Mouse (Mus musculus) embryonic fibroblast, embryonic 13.5 days (primary cell): Measurements from ENCODE around the gene Six4. TPM values are rescaled to one million over a fixed set of nuclear protein-coding genes. Genes with fewer than 3 reads are reported as not detected.
"Not testable (repeated sequence)": the region's sequence is repeated elsewhere in the genome, so short reads cannot be mapped to it uniquely, and the experiment has no call there.

Source experiments
- H3K27ac ChIP-seq: 2 replicates; pipeline ENCODE4 v1.5.1; 2012; ENCODE audit warnings: low read length, control low read depth, inconsistent platforms; ENCODE audit not compliant: insufficient read depth
- H3K4me1 ChIP-seq: 2 replicates; pipeline ENCODE4 v1.6.1; 2011; ENCODE audit warnings: low read length; ENCODE audit not compliant: control insufficient read depth, insufficient read depth
- H3K4me3 ChIP-seq: 2 replicates; pipeline ENCODE4 v1.5.1; 2011; ENCODE audit warnings: mild to moderate bottlenecking, control low read depth, low read length; ENCODE audit not compliant: insufficient read depth
- CTCF ChIP-seq: IDR thresholded peaks from 2 replicates; pipeline ENCODE4 v1.5.1; 2011; ENCODE audit warnings: mild to moderate bottlenecking, control low read depth, low read length, moderate library complexity, borderline replicate concordance; ENCODE audit not compliant: insufficient read depth
- POLR2A ChIP-seq: IDR thresholded peaks from 2 replicates; pipeline ENCODE4 v1.6.1; 2011; ENCODE audit warnings: low read depth, mild to moderate bottlenecking, control low read depth, low read length, moderate library complexity
- polyA plus RNA-seq: library from polyadenylated mRNA; stranded (reverse); fragments of >200 nt; gene quantifications from 2 replicates; pipeline ENCODE4 v1.2.4, GENCODE M21; 2011; ENCODE audit warnings: low read depth; ENCODE audit not compliant: missing spikeins, insufficient read length

Six4 gene
- polyA plus RNA-seq, 1 experiment = 12.5 TPM

DNA sequence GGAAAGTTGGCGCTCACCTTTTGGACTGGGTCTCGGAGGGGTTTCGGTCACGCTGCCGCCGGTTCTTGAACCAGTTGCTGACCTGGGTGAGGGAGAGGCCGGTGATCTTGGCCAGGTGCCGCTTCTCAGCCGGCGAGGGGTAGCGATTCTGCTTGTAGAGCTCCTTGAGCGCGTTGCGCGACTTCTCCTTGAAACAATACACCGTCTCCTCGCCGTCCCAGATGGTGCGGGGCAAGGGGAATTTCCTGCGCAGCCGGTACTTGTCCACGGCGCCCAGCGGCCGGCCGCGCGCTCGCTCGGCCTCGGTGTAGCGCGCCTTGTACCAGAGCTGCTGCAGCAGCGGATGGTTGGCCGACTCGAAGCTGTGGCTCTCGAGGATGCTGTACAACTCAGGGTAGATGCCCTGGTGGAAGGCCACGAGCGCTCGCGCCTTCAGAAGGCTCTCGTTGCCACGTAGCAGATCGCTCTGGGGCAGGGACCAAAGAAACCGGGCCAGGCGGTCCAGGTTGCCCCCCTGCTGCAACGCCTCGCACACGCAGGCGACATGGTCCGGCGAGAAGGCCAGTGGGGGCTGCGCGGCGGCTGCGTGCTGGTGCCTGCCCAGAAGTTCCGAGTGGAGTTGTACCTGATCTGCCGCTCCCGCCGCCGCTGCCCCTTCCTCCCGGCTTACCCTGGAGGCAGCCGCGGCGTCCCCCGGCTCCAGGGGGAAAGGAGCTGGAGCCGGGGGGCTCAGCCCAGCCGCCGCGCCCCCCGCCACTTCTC is 749 bp downstream of the Six4 start:
- H3K4me1 ChIP-seq = peaks cover 4% of the 10 kb centered on the region; the same call in 1 of the 2 replicates
- TF ChIP-seq POLR2A = 0 out of 2 replicates have a peak, but pooled peaks have one; percentile 7
- TF ChIP-seq CTCF = no peak

DNA sequence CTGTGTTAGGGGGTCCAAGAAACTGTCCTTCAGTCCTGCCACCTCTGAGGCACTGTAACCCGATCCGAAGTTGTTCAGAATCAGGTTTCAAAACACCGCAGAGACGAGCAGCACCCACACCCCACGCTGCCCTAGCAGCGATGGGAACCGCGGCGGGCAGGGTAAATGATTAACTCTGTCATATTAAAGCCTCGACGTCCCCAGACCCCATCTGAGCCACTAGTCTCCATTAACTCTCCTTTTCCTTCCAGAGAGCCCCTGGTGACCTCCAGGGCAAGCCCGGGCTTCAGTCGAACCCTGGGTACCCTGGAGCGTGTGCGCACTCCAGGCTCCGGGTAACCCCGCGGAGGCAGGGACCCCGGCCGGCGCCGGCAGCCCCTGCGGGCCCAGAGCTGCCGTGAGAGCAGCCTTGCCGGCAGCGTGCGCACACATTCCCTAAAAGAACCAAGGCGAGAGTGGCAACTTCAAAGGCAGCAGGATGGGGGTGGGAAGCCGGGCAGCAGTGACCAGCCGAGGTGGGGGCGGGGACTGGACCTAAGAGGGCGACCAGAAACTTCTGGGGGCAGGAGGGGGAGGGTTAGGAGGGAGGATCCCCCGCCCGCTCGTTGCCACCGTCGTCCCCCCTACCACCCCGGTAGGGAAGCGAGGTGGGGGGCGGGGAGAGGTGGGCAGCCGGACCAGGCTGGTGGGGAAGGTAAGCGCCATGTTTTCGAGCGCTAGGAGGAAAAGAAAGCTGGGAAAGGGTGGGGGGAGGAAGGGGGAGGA is 1.5 kb downstream of the Six4 start:
- Histone ChIP-seq H3K4me3 (peak overlapping the region; percentile 53), H3K27ac (peak overlapping the region; percentile 76; the same call in 1 of the 2 replicates), H3K4me1 (peaks cover 4% of the 10 kb centered on the region; the same call in 1 of the 2 replicates)
- TF ChIP-seq CTCF = no peak
- TF ChIP-seq POLR2A = no peak

More for the DNA sequence above, 749 bp downstream of the Six4 start:
- H3K4me3 ChIP-seq = peak overlapping the region; percentile 53
- H3K27ac ChIP-seq = peak overlapping the region; percentile 76

DNA sequence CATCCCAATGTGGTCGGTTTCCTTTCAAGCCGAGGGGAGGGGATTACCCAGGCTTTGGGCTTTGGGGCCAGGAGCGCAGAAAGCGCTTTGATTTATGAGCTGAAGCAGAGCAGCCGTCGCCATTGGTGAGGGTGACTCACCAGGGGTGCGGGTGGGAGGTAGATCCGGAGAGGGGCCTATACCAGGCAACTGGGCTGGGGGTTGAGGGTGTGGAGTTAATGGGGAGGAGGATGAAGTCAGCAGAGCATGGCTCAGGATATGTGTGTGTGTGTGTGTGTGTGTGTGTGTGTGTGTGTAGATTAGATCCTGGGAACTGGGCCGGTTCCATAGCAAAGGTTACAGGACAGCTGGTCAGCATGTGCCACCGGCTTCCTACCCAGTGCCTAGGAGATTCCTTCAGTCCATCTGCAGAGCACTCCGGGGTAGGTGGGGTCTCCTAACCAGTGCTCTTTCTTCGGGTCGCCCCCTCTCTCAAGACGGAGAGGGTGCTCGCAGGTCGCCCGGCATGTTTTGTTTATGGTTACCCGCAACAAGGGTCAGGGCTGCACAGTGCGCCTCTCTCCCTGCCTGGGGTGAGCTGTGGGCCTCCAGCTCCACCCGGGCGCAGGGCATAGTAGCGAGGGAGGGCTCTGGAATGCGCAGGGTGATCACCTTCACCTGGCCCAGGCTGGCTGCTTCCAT is 2.7 kb downstream of the Six4 start:
- no peak for TF ChIP-seq CTCF
- TF ChIP-seq POLR2A = peak; percentile 47; the same call in 1 of the 2 replicates
- Histone ChIP-seq H3K4me3 (peak overlapping the region; percentile 53), H3K27ac (no peak overlapping the region; the same call in none of the 2 replicates), H3K4me1 (peaks cover 4% of the 10 kb centered on the region; the same call in 1 of the 2 replicates)

DNA sequence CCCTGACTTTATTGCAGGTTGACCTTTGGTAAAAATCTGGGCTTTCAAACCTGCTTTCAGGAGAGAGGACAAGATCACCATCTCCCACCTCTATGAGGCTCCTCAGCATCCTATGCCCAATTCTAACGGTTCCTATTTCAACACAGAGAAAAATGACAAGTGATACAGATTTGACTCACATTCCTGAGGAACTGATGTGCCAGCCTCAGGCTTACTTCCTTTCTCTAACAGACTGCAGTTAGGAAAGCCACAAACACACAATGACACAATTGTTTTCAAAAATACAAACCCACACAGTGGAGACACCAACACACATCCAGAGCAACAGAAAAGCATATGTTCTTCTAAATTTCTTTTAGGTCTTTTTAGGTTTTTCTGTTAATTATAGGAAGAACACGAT is 5.4 kb downstream of the Six4 start:
- no peak for TF ChIP-seq CTCF
- no peak for TF ChIP-seq POLR2A
- no peak overlapping the region for H3K4me3 ChIP-seq
- H3K4me1 ChIP-seq = peaks cover 4% of the 10 kb centered on the region; the same call in 1 of the 2 replicates
- no peak overlapping the region for H3K27ac ChIP-seq

DNA sequence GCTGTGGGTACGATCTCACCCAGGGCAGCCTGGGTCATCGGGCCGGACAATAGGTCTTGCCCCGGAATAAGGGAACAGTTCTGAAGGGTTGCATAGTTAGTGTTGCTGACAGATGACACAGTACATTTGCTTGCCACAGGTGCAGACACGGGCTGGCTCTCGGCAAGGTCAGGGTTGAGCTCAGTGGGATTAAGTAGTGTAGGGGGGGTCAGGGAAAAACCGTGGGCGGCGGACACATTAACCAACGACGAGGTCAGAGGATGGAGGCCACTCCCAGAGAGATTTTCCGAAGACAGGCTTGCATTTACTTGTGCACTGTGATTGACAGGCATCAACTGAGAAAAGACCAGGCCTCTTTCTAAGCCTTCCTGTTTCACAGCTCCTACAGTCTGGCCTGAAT is 9.5 kb downstream of the Six4 start:
- Histone ChIP-seq H3K4me1 (no peaks in the 10 kb centered on the region), H3K4me3 (no peak overlapping the region), H3K27ac (no peak overlapping the region)
- no peak for TF ChIP-seq POLR2A
- no peak for TF ChIP-seq CTCF

DNA sequence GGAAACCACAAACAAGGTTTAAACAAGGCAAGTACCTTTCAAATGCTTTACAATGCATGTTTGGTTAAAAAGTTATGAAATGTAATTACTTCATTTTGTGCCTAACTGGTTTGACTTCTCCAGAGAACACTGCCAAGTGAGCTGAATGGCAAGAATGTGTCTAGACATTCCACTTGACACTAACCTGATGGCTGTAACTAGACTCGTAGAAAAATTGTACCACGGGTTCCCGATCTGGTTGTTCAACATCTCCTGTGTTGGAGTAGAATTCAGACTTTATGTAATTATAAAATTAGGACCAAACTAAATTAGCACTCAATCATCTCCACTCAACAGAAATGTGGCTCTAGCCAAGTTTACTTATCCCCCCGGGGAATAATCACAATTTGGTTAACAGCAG is 14.7 kb downstream of the Six4 start:
- TF ChIP-seq POLR2A = no peak
- no peak for TF ChIP-seq CTCF
- Histone ChIP-seq H3K4me3 (no peak overlapping the region), H3K27ac (no peak overlapping the region), H3K4me1 (no peaks in the 10 kb centered on the region)

DNA sequence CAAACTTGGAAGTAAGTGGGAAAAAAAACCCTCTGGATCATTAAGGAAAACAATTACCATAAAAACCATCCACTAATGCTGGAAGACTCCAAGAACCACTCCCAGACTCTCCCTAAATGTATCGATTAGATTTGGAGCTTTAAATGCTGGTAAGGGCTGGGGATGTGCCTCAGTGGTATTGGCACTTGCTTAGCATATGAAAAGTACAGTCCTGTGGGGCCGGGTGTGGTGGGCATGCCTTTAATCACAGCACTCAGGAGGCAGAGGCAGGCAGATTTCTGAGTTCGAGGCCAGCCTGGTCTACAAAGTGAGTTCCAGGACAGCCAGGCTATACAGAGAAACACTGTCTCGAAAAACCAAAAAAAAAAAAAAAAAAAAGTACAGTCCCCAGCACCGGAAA is 17.1 kb downstream of the Six4 start:
- H3K27ac ChIP-seq, H3K4me1 ChIP-seq: not testable (repeated sequence)

DNA sequence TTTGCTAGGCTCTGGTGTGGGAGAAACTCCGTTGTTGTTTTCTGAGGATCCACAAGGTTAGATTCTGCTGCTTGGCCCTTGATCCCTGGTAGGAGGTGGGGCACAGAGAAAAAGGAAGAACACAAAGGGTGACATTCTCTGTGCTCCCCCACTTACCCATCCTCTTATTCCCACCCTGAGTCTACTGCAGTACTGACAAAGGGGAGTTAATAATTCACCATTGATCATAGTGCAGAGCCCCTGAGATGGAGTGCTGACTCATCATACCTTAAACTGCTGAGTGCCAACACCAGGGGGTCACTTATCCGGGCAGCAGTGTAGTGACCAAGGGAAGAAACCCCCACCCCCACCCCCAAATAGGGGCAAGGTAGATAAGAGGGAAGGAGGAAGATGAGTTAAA is 18.7 kb downstream of the Six4 start:
- Histone ChIP-seq H3K27ac (no peak overlapping the region), H3K4me1 (no peaks in the 10 kb centered on the region), H3K4me3 (no peak overlapping the region)
- TF ChIP-seq POLR2A (no peak), CTCF (no peak)

More for the DNA sequence above, 17.1 kb downstream of the Six4 start:
- not testable (repeated sequence) for H3K4me3 ChIP-seq

DNA sequence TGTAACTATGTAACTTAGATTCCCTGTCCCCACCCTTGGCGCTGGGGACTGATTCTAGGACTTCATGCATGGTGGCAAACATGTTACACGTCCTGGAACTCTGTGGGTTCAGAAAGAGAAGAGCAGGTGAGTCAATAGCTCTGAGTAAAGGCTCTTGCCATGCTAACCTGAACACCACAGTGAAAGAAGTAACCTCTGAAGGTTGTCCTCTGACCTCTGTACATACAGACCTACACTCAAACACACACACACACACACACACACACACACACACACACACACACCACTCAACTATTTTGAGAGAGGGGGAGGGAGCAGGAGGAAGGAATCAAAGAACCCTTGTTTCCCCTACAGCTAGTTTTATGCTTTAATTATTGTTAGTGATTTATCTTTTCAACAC is 19.1 kb downstream of the Six4 start:
- Histone ChIP-seq H3K4me1 (no peaks in the 10 kb centered on the region), H3K27ac (no peak overlapping the region), H3K4me3 (no peak overlapping the region)
- TF ChIP-seq CTCF (no peak), POLR2A (no peak)
